ENCODE assay signal across 28 mouse cellular contexts in genomic region chr13:79255362-79255761, GRCm38 (mm10).
DNase-seq lines count a peak whose midpoint lies in the region; ATAC-seq lines count a peak whose summit lies in the region.
"Had no signal": no experiment of that assay in that cellular context is flagged by ENCODE, and none has a peak within 500 bp of the region (broad histone marks: within the 10 kb centered on the region; RNA-seq: fewer than 3 reads in every experiment).

No protein-coding gene starts in this region.

- no peak overlapping the region for H3K9ac ChIP-seq in hindbrain, embryonic 11.5 days (ENCODE audit: low read depth, low read length)
- H3K9ac ChIP-seq in hindbrain, embryonic 14.5 days = no peak overlapping the region
- H3K9ac ChIP-seq in forebrain, embryonic 16.5 days (replicated peaks; ENCODE audit: low read depth, low read length) = no peak overlapping the region
- H3K9ac ChIP-seq in neural tube, embryonic 13.5 days = no peak overlapping the region
- no peak overlapping the region for H3K9ac ChIP-seq in hindbrain, embryonic 16.5 days (ENCODE audit: low read depth, low read length)
- H3K9ac ChIP-seq: embryonic facial prominence, embryonic 12.5 days; heart, embryonic 13.5 days; intestine, embryonic 15.5 days; liver, embryonic 14.5 days had no signal

- no peak overlapping the region for H3K4me2 ChIP-seq in hindbrain, embryonic 11.5 days (replicated peaks; ENCODE audit: low read depth, low read length)
- H3K4me2 ChIP-seq in hindbrain, embryonic 14.5 days (replicated peaks) = no peak overlapping the region
- H3K4me2 ChIP-seq in forebrain, embryonic 16.5 days (ENCODE audit: low read length) = no peak overlapping the region
- no peak overlapping the region for H3K4me2 ChIP-seq in neural tube, embryonic 13.5 days
- no peak overlapping the region for H3K4me2 ChIP-seq in hindbrain, embryonic 16.5 days (ENCODE audit: low read length)
- H3K4me2 ChIP-seq: embryonic facial prominence, embryonic 12.5 days; heart, embryonic 13.5 days; intestine, embryonic 15.5 days had no signal

- H3K27ac ChIP-seq in hindbrain, embryonic 11.5 days (ENCODE audit: low read depth, low read length) = no peak overlapping the region
- H3K27ac ChIP-seq in hindbrain, embryonic 14.5 days = no peak overlapping the region
- no peak overlapping the region for H3K27ac ChIP-seq in forebrain, embryonic 16.5 days (ENCODE audit: low read length)
- H3K27ac ChIP-seq in neural tube, embryonic 13.5 days (replicated peaks) = 0 out of 2 replicates have a peak overlapping the region, but pooled peaks have one; percentile 38
- H3K27ac ChIP-seq in midbrain, embryonic 10.5 days (replicated peaks) = no peak overlapping the region
- no peak overlapping the region for H3K27ac ChIP-seq in hindbrain, embryonic 16.5 days (ENCODE audit: low read depth, low read length)
- H3K27ac ChIP-seq: embryonic facial prominence, embryonic 12.5 days; heart, embryonic 13.5 days; hindbrain, postnatal 0 days; intestine, embryonic 15.5 days; kidney, postnatal 0 days; liver, embryonic 14.5 days had no signal

- no peaks in the 10 kb centered on the region for H3K4me1 ChIP-seq in hindbrain, embryonic 11.5 days (replicated peaks; ENCODE audit: control insufficient read depth, insufficient read depth, low read length)
- 0 out of 2 replicates have a peak, but pooled peaks cover 4% of the 10 kb centered on the region for H3K4me1 ChIP-seq in hindbrain, embryonic 14.5 days (replicated peaks; ENCODE audit: control insufficient read depth, insufficient read depth, low read length)
- no peaks in the 10 kb centered on the region for H3K4me1 ChIP-seq in forebrain, embryonic 16.5 days (replicated peaks; ENCODE audit: control insufficient read depth, insufficient read depth, low read length)
- H3K4me1 ChIP-seq in neural tube, embryonic 13.5 days (replicated peaks) = peaks cover 21% of the 10 kb centered on the region
- no peaks in the 10 kb centered on the region for H3K4me1 ChIP-seq in midbrain, embryonic 10.5 days
- H3K4me1 ChIP-seq in hindbrain, embryonic 16.5 days (ENCODE audit: control insufficient read depth, insufficient read depth, low read depth, low read length) = no peaks in the 10 kb centered on the region; the same call in 1 of the 2 replicates
- H3K4me1 ChIP-seq: embryonic facial prominence, embryonic 12.5 days; heart, embryonic 13.5 days; intestine, embryonic 15.5 days had no signal

- WGBS in hindbrain, embryonic 11.5 days = 46% methylated on average over 5 of the region's 5 CpGs
- WGBS in hindbrain, embryonic 14.5 days = 50% methylated on average over 5 of the region's 5 CpGs
- WGBS in forebrain, embryonic 16.5 days = 53% methylated on average over 5 of the region's 5 CpGs
- WGBS in neural tube, embryonic 13.5 days = 13% methylated on average over 5 of the region's 5 CpGs
- WGBS in midbrain, embryonic 10.5 days = 78% methylated on average over 5 of the region's 5 CpGs
- 48% methylated on average over 5 of the region's 5 CpGs for WGBS in hindbrain, embryonic 16.5 days

- H3K27me3 ChIP-seq in hindbrain, embryonic 11.5 days (ENCODE audit: control insufficient read depth, insufficient read depth, low read length) = no peaks in the 10 kb centered on the region
- no peaks in the 10 kb centered on the region for H3K27me3 ChIP-seq in hindbrain, embryonic 14.5 days (ENCODE audit: control insufficient read depth, insufficient read depth, low read length)
- H3K27me3 ChIP-seq in forebrain, embryonic 16.5 days (replicated peaks; ENCODE audit: control insufficient read depth, insufficient read depth, low read length) = no peaks in the 10 kb centered on the region
- no peaks in the 10 kb centered on the region for H3K27me3 ChIP-seq in neural tube, embryonic 13.5 days
- no peaks in the 10 kb centered on the region for H3K27me3 ChIP-seq in midbrain, embryonic 10.5 days (ENCODE audit: low read depth, poor library complexity, severe bottlenecking)
- no peaks in the 10 kb centered on the region for H3K27me3 ChIP-seq in hindbrain, embryonic 16.5 days (replicated peaks; ENCODE audit: control insufficient read depth, insufficient read depth, low read length)
- H3K27me3 ChIP-seq: embryonic facial prominence, embryonic 12.5 days; heart, embryonic 13.5 days; intestine, embryonic 15.5 days had no signal

- peak; percentile 5 for DNase-seq in hindbrain, embryonic 11.5 days (ENCODE audit: low spot score)
- DNase-seq in hindbrain, embryonic 14.5 days (ENCODE audit: low spot score) = no peak
- DNase-seq in embryo, embryonic 10.5 days (ENCODE audit: low spot score) = peak; percentile 48
- no peak for DNase-seq in midbrain, embryonic 10.5 days (ENCODE audit: low spot score)
- DNase-seq in natural killer cell, adult 2 months (ENCODE audit: low spot score in 2 of 2) = no peak
- DNase-seq: adrenal gland, postnatal 25 days; cerebellum, adult 18-20 months; cerebellum, postnatal 10 days; heart, postnatal 10 days; kidney, adult 2 months; kidney, postnatal 4 days; layer of hippocampus, postnatal 36 days; left cerebral cortex, postnatal 4 days; liver; lung, adult 2 months; midbrain, embryonic 14.5 days; right cerebral cortex, adult 18-20 months; thymus, postnatal 4 days had no signal

- H3K36me3 ChIP-seq in hindbrain, embryonic 11.5 days (ENCODE audit: control insufficient read depth, insufficient read depth, low read length) = no peaks in the 10 kb centered on the region
- no peaks in the 10 kb centered on the region for H3K36me3 ChIP-seq in hindbrain, embryonic 14.5 days (replicated peaks; ENCODE audit: control insufficient read depth, insufficient read depth)
- H3K36me3 ChIP-seq in forebrain, embryonic 16.5 days (ENCODE audit: control insufficient read depth, insufficient read depth) = no peaks in the 10 kb centered on the region
- H3K36me3 ChIP-seq in neural tube, embryonic 13.5 days = no peaks in the 10 kb centered on the region
- no peaks in the 10 kb centered on the region for H3K36me3 ChIP-seq in midbrain, embryonic 10.5 days
- H3K36me3 ChIP-seq in hindbrain, embryonic 16.5 days (ENCODE audit: control insufficient read depth, insufficient read depth, low read length) = no peaks in the 10 kb centered on the region
- H3K36me3 ChIP-seq: embryonic facial prominence, embryonic 12.5 days; heart, embryonic 13.5 days; intestine, embryonic 15.5 days had no signal

- H3K4me3 ChIP-seq in hindbrain, embryonic 11.5 days (ENCODE audit: low read depth, low read length) = no peak overlapping the region
- no peak overlapping the region for H3K4me3 ChIP-seq in hindbrain, embryonic 14.5 days (replicated peaks; ENCODE audit: low read length)
- no peak overlapping the region for H3K4me3 ChIP-seq in forebrain, embryonic 16.5 days (replicated peaks; ENCODE audit: low read length)
- no peak overlapping the region for H3K4me3 ChIP-seq in neural tube, embryonic 13.5 days
- no peak overlapping the region for H3K4me3 ChIP-seq in midbrain, embryonic 10.5 days
- H3K4me3 ChIP-seq in hindbrain, embryonic 16.5 days (ENCODE audit: low read length) = no peak overlapping the region
- H3K4me3 ChIP-seq: embryonic facial prominence, embryonic 12.5 days; heart, embryonic 13.5 days; intestine, embryonic 15.5 days had no signal

- ATAC-seq in hindbrain, embryonic 11.5 days (ENCODE audit: low FRiP score) = 0 out of 2 replicates have a peak, but pooled peaks have one; percentile 44
- no peak for ATAC-seq in hindbrain, embryonic 14.5 days (ENCODE audit: low FRiP score)
- peak; percentile 74 for ATAC-seq in forebrain, embryonic 16.5 days
- ATAC-seq in neural tube, embryonic 13.5 days (ENCODE audit: low read depth) = no peak
- ATAC-seq in hindbrain, embryonic 16.5 days = no peak
- ATAC-seq: CD4-positive, CD25-positive, alpha-beta regulatory T cell, adult 4 months; hindbrain, postnatal 0 days; intestine, embryonic 15.5 days had no signal

- no peaks in the 10 kb centered on the region for H3K9me3 ChIP-seq in hindbrain, embryonic 11.5 days (ENCODE audit: control insufficient read depth, low read length)
- no peaks in the 10 kb centered on the region for H3K9me3 ChIP-seq in hindbrain, embryonic 14.5 days (ENCODE audit: control insufficient read depth, low read length)
- H3K9me3 ChIP-seq in forebrain, embryonic 16.5 days (ENCODE audit: control insufficient read depth, low read length) = no peaks in the 10 kb centered on the region
- H3K9me3 ChIP-seq in neural tube, embryonic 13.5 days = no peaks in the 10 kb centered on the region
- no peaks in the 10 kb centered on the region for H3K9me3 ChIP-seq in midbrain, embryonic 10.5 days (replicated peaks)
- H3K9me3 ChIP-seq in hindbrain, embryonic 16.5 days (ENCODE audit: control insufficient read depth, low read length) = no peaks in the 10 kb centered on the region
- H3K9me3 ChIP-seq: embryonic facial prominence, embryonic 12.5 days; heart, embryonic 13.5 days; intestine, embryonic 15.5 days had no signal

Comparison
In these comparisons a context has a peak if more than half of its experiments do, and no peak if none do; other contexts are left out.
1. ATAC-seq: peak in hindbrain, embryonic 11.5 days (single experiment) and forebrain, embryonic 16.5 days (single experiment); none in hindbrain, embryonic 14.5 days (single experiment), neural tube, embryonic 13.5 days (single experiment) and hindbrain, embryonic 16.5 days (single experiment).
2. DNase-seq: peak in hindbrain, embryonic 11.5 days (single experiment) and embryo, embryonic 10.5 days (single experiment); none in hindbrain, embryonic 14.5 days (single experiment), midbrain, embryonic 10.5 days (single experiment) and natural killer cell, adult 2 months (0 of 2).